Mouse (Mus musculus): ENCODE data around the gene Tab1. TPM values are rescaled to one million over a fixed set of nuclear protein-coding genes. Genes with fewer than 3 reads are reported as not detected.

Gene Tab1
- total RNA-seq, 1 experiment: 16.6 TPM

GRCm38 (mm10) chr15:80136645-80137044, 3.7 kb downstream of the Tab1 start:
- no peak overlapping the region for H3K27ac ChIP-seq (ENCODE audit: insufficient read depth, low read depth, low read length, poor library complexity, severe bottlenecking)

GRCm38 (mm10) chr15:80137945-80138791, 5.2 kb downstream of the Tab1 start:
- TF ChIP-seq HCFC1 (IDR thresholded peaks at IDR 0.05; ENCODE audit: borderline replicate concordance, insufficient read depth, low read length) (no peak), CHD2 (IDR thresholded peaks at IDR 0.05; ENCODE audit: low read depth, low read length) (no peak), MAFK (IDR thresholded peaks at IDR 0.05; ENCODE audit: insufficient read depth, low read depth, low read length) (no peak), ZC3H11A (IDR thresholded peaks at IDR 0.05; ENCODE audit: borderline replicate concordance, low read depth, low read length) (no peak), ZNF384 (IDR thresholded peaks at IDR 0.05; ENCODE audit: low read depth, low read length) (no peak)
- Histone ChIP-seq H3K4me1 (ENCODE audit: control insufficient read depth in 2 of 2, insufficient read depth in 2 of 2, low read length in 2 of 2, poor library complexity in 1 of 2) (peaks cover 1 to 11% of the 10 kb centered on the region in 2 experiments; a peak in 3 of 4 replicates), H3K4me3 (ENCODE audit: insufficient read depth in 1 of 2, low read depth in 1 of 2, low read length in 2 of 2, poor library complexity in 1 of 2, severe bottlenecking in 1 of 2) (no peak overlapping the region), H3K27ac (ENCODE audit: insufficient read depth, low read depth, low read length, poor library complexity, severe bottlenecking) (no peak overlapping the region), H3K9ac (ENCODE audit: insufficient read depth, low read depth, low read length, poor library complexity, severe bottlenecking) (no peak overlapping the region), H3K36me3 (ENCODE audit: control insufficient read depth, insufficient read depth, low read length, poor library complexity, severe bottlenecking) (peaks cover 11% of the 10 kb centered on the region; the same call in 1 of the 2 replicates), H3K9me3 (ENCODE audit: control insufficient read depth, insufficient read depth, low read depth, low read length) (no peaks in the 10 kb centered on the region)
- DNase-seq (ENCODE audit: low read depth, low spot score): no peak
- in situ Hi-C loops (cut with MboI; ENCODE audit: low sequenced_read_pairs in 2 of 2, unreplicated experiment in 2 of 2): no loop called here

More at GRCm38 (mm10) chr15:80136645-80137044, 3.7 kb downstream of the Tab1 start:
- no peak for DNase-seq (ENCODE audit: low read depth, low spot score)
- no peak overlapping the region for H3K4me3 ChIP-seq (ENCODE audit: insufficient read depth in 1 of 2, low read depth in 1 of 2, low read length in 2 of 2, poor library complexity in 1 of 2, severe bottlenecking in 1 of 2)
- in situ Hi-C loops (cut with MboI; ENCODE audit: low sequenced_read_pairs in 2 of 2, unreplicated experiment in 2 of 2): no loop called here
- H3K9me3 ChIP-seq (ENCODE audit: control insufficient read depth, insufficient read depth, low read depth, low read length): no peaks in the 10 kb centered on the region
- peaks cover 1 to 11% of the 10 kb centered on the region in 2 experiments; a peak in 3 of 4 replicates for H3K4me1 ChIP-seq (ENCODE audit: control insufficient read depth in 2 of 2, insufficient read depth in 2 of 2, low read length in 2 of 2, poor library complexity in 1 of 2)
- H3K36me3 ChIP-seq (ENCODE audit: control insufficient read depth, insufficient read depth, low read length, poor library complexity, severe bottlenecking): peaks cover 11% of the 10 kb centered on the region; the same call in 1 of the 2 replicates
- no peak overlapping the region for H3K9ac ChIP-seq (ENCODE audit: insufficient read depth, low read depth, low read length, poor library complexity, severe bottlenecking)
- TF ChIP-seq CHD2 (IDR thresholded peaks at IDR 0.05; ENCODE audit: low read depth, low read length) (no peak), MAFK (IDR thresholded peaks at IDR 0.05; ENCODE audit: insufficient read depth, low read depth, low read length) (no peak), ZC3H11A (IDR thresholded peaks at IDR 0.05; ENCODE audit: borderline replicate concordance, low read depth, low read length) (no peak), ZNF384 (IDR thresholded peaks at IDR 0.05; ENCODE audit: low read depth, low read length) (no peak), HCFC1 (IDR thresholded peaks at IDR 0.05; ENCODE audit: borderline replicate concordance, insufficient read depth, low read length) (no peak)

GRCm38 (mm10) chr15:80140302-80140701, 7.4 kb downstream of the Tab1 start:
- no peaks in the 10 kb centered on the region for H3K9me3 ChIP-seq (ENCODE audit: control insufficient read depth, insufficient read depth, low read depth, low read length)

GRCm38 (mm10) chr15:80140878-80141277, 8.0 kb downstream of the Tab1 start:
- H3K9me3 ChIP-seq (ENCODE audit: control insufficient read depth, insufficient read depth, low read depth, low read length): no peaks in the 10 kb centered on the region
- in situ Hi-C loops (cut with MboI; ENCODE audit: low sequenced_read_pairs in 2 of 2, unreplicated experiment in 2 of 2): no loop called here
- H3K27ac ChIP-seq (ENCODE audit: insufficient read depth, low read depth, low read length, poor library complexity, severe bottlenecking): no peak overlapping the region
- no peak overlapping the region for H3K9ac ChIP-seq (ENCODE audit: insufficient read depth, low read depth, low read length, poor library complexity, severe bottlenecking)
- no peak for DNase-seq (ENCODE audit: low read depth, low spot score)
- TF ChIP-seq HCFC1 (IDR thresholded peaks at IDR 0.05; ENCODE audit: borderline replicate concordance, insufficient read depth, low read length) (no peak), ZC3H11A (IDR thresholded peaks at IDR 0.05; ENCODE audit: borderline replicate concordance, low read depth, low read length) (no peak), ZNF384 (IDR thresholded peaks at IDR 0.05; ENCODE audit: low read depth, low read length) (no peak), CHD2 (IDR thresholded peaks at IDR 0.05; ENCODE audit: low read depth, low read length) (no peak), MAFK (IDR thresholded peaks at IDR 0.05; ENCODE audit: insufficient read depth, low read depth, low read length) (no peak)
- peaks cover 4 to 6% of the 10 kb centered on the region in 2 experiments; a peak in 3 of 4 replicates for H3K4me1 ChIP-seq (ENCODE audit: control insufficient read depth in 2 of 2, insufficient read depth in 2 of 2, low read length in 2 of 2, poor library complexity in 1 of 2)
- peaks cover 8% of the 10 kb centered on the region; the same call in 1 of the 2 replicates for H3K36me3 ChIP-seq (ENCODE audit: control insufficient read depth, insufficient read depth, low read length, poor library complexity, severe bottlenecking)
- H3K4me3 ChIP-seq (ENCODE audit: insufficient read depth in 1 of 2, low read depth in 1 of 2, low read length in 2 of 2, poor library complexity in 1 of 2, severe bottlenecking in 1 of 2): no peak overlapping the region

More at GRCm38 (mm10) chr15:80140302-80140701, 7.4 kb downstream of the Tab1 start:
- no peak for DNase-seq (ENCODE audit: low read depth, low spot score)
- in situ Hi-C loops (cut with MboI; ENCODE audit: low sequenced_read_pairs in 2 of 2, unreplicated experiment in 2 of 2): no loop called here
- H3K27ac ChIP-seq (ENCODE audit: insufficient read depth, low read depth, low read length, poor library complexity, severe bottlenecking): no peak overlapping the region
- no peak overlapping the region for H3K9ac ChIP-seq (ENCODE audit: insufficient read depth, low read depth, low read length, poor library complexity, severe bottlenecking)
- peaks cover 8% of the 10 kb centered on the region; the same call in 1 of the 2 replicates for H3K36me3 ChIP-seq (ENCODE audit: control insufficient read depth, insufficient read depth, low read length, poor library complexity, severe bottlenecking)
- peaks cover 0 to 6% of the 10 kb centered on the region in 2 experiments; a peak in 3 of 4 replicates for H3K4me1 ChIP-seq (ENCODE audit: control insufficient read depth in 2 of 2, insufficient read depth in 2 of 2, low read length in 2 of 2, poor library complexity in 1 of 2)
- H3K4me3 ChIP-seq (ENCODE audit: insufficient read depth in 1 of 2, low read depth in 1 of 2, low read length in 2 of 2, poor library complexity in 1 of 2, severe bottlenecking in 1 of 2): no peak overlapping the region
- TF ChIP-seq CHD2 (IDR thresholded peaks at IDR 0.05; ENCODE audit: low read depth, low read length): no peak
- no peak for TF ChIP-seq MAFK (IDR thresholded peaks at IDR 0.05; ENCODE audit: insufficient read depth, low read depth, low read length)
- no peak for TF ChIP-seq ZC3H11A (IDR thresholded peaks at IDR 0.05; ENCODE audit: borderline replicate concordance, low read depth, low read length)
- TF ChIP-seq ZNF384 (IDR thresholded peaks at IDR 0.05; ENCODE audit: low read depth, low read length): no peak
- no peak for TF ChIP-seq HCFC1 (IDR thresholded peaks at IDR 0.05; ENCODE audit: borderline replicate concordance, insufficient read depth, low read length)

Data from ES-E14 (cell line).